Mouse (Mus musculus): ENCODE results near the gene Kcnh7.

The Kcnh7 gene

GRCm38 (mm10) chr2:63183563-63184545 is at the start of gene Kcnh7:
Kcnh7 (minus strand) TSS chr2:63184287.
- DNase-seq (ENCODE audit: low spot score) = no peak

- no peak for DNase-seq (ENCODE audit: low spot score)
Measured at GRCm38 (mm10) chr2:63207435-63207834, 23.3 kb upstream of the Kcnh7 start.

DNA sequence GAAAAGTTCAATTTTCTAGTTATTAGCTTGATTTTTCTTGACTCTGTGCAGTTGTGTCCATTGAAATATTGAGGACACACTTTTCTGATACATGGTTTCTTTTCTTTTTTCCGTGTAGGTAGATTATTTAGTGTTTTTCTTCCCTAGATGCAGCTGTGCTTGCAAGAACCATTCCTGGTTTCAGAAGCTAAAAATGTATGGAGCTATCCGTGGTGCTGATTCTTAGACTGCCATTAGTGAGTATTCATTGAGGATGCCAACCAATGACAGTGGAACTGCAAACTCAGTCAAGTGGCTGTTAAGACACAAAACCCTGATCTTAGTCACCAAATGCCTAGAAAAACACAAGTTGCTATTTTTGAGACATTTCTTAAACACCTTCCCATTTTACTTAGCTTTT is 1.9 kb upstream of the Kcnh7 start:
- DNase-seq (ENCODE audit: low spot score) = no peak

DNA sequence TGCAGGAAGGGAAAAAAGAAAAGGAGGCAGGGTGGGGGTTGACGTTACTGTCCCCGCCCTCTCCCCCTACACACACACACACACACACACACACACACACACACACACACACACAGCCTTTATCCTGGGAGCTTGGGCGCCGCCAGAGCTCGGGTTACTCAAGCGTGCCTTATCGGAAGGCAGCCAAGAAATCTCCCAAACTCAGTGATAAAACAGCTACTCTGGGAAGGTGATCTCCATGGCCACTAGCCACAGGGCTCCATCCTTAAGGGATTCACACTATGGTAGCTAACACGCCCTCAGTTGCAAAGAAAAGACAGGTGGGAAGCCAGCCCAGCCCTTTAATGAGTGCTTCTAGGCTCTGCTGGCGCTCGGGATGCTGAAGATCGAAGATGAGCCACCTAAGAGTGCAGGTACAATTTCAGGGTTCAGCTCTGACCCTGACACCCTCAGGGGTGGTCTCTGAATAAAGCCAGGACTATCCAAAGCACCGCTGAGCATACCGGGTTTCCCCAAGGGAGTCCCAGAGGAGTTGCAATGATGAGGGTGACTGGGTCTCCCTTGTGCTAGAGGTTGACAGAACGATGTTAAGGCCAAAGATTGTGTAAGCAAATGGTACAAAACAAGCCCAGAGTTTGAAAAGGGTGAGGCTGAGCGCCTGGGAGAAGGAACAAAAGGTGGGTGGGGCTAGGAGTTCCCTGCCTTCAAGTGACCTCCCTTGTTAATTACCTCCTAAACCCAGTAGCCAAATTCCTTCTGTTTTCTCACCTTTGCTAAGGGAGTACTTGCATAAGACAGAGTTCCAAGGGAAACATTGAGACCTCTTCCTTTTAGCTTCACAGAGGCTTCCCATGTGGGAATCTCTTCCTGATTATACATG is 704 bp upstream of the Kcnh7 start:
- no peak for DNase-seq (ENCODE audit: low spot score)

- DNase-seq (ENCODE audit: low spot score) = no peak
Measured at GRCm38 (mm10) chr2:63153701-63154100, 30.4 kb downstream of the Kcnh7 start.

DNA sequence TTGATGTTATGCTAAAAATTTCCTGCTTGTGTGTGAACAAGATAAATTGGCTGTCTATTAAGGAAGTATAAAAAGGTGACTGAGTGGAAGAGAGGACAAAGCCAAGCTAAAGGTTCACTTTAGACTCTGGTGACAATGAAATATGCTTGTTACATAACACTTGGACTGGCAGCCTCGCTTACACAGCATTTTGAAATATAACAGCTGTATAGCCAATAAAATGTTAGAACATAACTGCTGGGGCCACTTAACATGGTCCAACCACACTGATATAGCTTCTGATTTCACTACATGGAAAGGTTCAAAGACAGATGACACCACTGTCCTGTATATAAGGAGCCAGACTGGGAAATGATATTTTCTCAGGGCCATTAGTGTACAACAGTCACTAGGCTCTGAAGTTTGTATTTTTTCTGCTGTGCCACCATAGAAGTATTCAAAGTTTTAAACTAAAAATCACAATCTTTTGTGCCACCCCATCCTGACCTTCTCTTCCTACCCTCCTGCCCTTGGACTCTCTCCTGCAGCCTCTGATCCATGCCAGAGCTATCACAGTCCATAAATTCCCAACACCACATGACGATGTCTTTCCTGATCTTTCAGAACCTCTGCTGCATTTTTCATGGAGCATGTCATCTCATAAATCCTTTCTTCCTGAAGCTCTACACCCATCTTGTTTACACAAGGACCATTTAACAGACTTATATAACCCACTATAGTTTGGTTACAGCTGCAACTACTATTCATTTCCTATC is 56.1 kb downstream of the Kcnh7 start:
- no peak for DNase-seq (ENCODE audit: low spot score)

GRCm38 (mm10) chr2:63120316-63120715 is 63.8 kb downstream of the Kcnh7 start:
- no peak for DNase-seq (ENCODE audit: low spot score)

- no peak for DNase-seq (ENCODE audit: low spot score)
Measured at GRCm38 (mm10) chr2:63117209-63118193, 66.6 kb downstream of the Kcnh7 start.

GRCm38 (mm10) chr2:63105971-63106370 is 78.1 kb downstream of the Kcnh7 start:
- no peak for DNase-seq (ENCODE audit: low spot score)

GRCm38 (mm10) chr2:63099676-63100075 is 84.4 kb downstream of the Kcnh7 start:
- no peak for DNase-seq (ENCODE audit: low spot score)

DNA sequence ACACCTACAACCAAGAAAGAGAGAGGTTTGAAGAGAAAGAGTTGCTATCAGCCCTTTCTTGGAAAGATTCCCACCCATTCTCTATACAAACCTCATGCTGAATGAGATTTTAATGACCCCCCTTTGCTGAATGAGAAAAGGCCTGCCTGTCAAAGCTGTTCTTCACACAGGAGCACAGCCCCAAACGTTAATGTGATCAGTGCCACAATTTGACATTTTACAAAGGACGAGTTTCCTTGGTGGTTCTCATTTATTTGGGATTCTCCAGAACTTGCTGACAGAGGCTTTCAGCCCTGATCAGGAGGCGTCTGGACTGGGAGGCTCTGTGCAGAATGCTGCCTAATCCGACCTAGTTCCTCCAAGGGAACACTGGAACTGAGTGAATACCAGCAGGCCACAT is 92.3 kb downstream of the Kcnh7 start:
- DNase-seq (ENCODE audit: low spot score) = no peak

DNA sequence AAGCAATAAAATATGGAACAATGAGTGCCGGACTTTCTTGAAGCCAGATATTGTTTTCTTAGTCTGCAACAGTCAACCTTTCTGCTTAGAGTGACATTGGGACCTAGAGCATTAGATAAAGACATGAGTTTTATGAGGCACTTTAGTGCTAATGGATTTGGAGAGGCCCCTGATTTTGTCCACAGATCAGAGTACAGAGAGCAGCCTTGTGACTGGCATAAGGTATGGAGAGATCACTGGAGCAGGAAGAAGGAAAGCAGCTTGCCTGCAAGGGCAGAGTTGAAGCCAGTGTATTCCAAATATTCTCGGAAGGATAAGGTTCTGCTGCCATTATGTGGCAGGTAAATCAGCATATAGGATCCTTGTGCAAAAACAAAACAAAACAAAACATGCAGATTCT is 93.6 kb downstream of the Kcnh7 start:
- DNase-seq (ENCODE audit: low spot score) = no peak

DNA sequence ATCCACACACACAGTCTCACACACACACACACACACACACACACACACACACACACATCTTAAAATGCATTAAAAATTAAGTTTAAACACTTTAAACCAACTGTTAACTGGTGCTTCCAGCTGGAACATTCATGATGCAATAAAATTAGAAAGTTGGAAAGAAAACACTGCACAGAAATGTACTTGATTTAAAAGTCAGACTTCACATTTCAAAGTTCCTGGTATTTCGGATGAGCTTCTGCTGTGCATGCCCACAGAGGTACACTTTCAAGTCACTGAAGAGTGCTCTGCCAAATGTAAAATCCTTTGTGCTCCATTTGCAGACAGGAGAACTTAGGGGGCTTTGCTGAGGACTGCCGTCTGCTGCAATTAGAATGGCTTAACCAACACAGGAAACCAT is 125.7 kb downstream of the Kcnh7 start:
- DNase-seq (ENCODE audit: low spot score) = no peak

DNA sequence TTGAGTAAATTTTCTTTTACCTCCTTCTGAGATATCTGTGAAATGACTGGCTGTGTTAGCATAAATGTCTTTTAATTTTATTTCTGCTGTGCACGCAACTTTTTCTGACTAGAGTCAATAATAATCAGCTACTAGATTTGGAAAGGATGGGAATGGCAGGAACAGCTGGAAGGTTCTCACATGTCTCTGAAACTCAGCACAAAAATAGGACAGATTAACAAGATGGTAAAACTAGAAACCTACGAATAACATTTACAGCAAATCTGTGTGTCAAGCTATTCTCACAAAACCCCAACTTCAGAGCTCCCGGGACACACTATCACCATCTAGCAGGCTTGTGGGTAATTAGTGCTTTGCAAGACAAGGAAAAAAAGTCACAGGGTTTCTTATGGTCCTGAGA is 134.2 kb downstream of the Kcnh7 start:
- DNase-seq (ENCODE audit: low spot score) = no peak

- DNase-seq (ENCODE audit: low spot score) = no peak
Measured at GRCm38 (mm10) chr2:63039718-63040117, 144.4 kb downstream of the Kcnh7 start.

DNA sequence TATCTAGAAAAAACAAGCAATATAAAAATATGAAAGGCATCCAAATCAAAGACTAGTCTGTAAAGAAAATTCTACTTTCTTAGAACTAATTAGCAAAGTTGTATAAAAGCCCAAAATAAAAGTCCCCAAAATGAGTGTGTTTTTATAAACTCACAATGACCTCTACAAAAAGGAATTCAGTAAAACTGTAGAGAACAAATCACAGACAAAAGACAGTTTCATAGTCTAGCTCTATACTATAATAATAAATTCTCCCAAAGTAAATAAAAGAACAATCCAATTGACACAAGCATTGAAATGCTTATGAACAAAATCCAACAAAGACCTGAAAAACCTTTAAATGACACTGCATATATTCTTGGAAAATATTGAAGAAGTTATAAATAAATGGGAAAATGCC is 169.2 kb downstream of the Kcnh7 start:
- no peak for DNase-seq (ENCODE audit: low spot score)

DNA sequence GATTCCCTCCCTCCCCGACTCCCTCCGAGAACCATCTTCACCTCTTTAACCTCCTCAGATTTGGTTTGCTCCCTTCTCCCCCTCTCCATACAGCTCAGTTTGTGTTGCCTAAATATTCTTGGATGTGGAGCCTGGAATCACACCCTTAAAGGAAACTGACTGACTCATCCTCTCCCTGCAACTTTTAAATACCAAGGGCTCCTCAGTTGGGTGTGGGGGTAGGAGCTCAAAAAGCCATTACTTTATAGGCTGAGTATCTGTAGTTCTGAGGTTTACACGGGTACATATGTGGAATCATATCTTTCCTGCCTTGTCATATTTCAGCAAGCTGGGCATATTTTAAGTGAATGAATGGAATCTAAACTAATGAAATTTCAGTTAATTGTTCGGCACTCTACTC is 174.9 kb downstream of the Kcnh7 start:
- peak; percentile 16 for DNase-seq (ENCODE audit: low spot score)

DNA sequence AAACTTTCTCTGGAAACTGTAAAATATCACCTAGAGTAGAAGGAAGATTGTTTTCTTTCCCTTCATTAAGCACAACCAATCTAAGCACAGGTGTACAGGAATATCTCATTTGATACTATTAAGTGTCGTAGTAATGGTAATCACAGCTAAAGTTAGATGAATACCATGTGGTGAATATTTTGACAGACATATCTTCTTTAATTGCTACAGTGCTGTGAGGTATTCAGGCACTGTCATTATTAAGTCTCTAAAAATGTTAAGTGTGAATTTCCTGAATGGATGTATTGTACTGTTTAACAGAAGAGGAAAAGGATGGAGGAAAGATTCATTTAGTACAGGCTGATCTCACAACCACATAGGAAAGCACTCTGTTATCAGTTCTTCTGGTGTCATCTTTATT is 181.3 kb downstream of the Kcnh7 start:
- no peak for DNase-seq (ENCODE audit: low spot score)

DNA sequence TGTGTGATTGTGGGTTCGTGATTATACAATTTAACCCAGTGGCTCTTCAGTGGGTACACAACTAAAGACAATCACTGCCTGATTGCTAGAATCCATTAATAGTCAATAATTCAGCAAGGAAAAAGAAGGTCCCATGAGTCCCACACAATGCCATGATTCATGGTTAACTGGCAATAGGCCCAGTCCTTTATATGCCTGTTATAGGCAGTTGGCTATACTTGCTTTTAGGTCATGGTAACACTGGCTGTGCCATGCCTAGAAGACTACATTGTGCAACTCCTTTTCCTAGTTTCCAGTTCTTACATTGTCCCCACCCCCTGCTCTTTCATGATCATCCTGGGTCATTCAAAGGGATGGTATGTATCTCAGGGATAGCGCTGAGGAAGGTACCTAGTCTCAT is 186.4 kb downstream of the Kcnh7 start:
- DNase-seq (ENCODE audit: low spot score) = no peak

- DNase-seq (ENCODE audit: low spot score) = no peak
Measured at GRCm38 (mm10) chr2:62988616-62989015, 195.5 kb downstream of the Kcnh7 start.

DNA sequence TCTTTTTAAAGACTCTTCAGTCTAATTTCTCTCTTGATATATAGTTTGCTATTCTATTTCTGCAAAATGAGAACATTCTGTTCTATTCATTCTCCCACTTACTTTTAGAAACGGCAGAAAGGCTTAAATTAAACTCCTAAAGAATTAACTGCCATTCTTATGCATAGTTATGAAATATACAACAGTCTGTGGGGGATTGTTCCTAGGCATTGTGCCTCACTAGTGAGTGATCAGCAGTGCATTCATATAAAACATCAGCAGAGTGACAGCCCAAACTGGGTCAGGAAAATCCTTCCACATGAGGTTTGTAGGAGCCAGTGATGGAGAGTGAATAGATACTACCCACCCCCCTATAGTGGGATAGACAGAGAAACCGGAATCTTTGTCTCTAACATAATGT is 200.2 kb downstream of the Kcnh7 start:
- DNase-seq (ENCODE audit: low spot score) = peak; percentile 16

All from left cerebral cortex, adult 11 months (tissue).